Mouse (Mus musculus) cerebellum, postnatal 14 days (tissue): ENCODE results near the gene Ccl17.
A peak's percentile ranks its signal among the peaks of the same experiment; 100 is the strongest.

Source experiments
- DNase-seq, 2 experiments: peaks; one replicate each; pipeline ENCODE4 v3.0.0; 2021; ENCODE audit warnings: mixed read lengths in 2 of 2

The Ccl17 gene

GRCm38 (mm10) chr8:94789256-94789955 lies 20.8 kb upstream of the Ccl17 start:
- DNase-seq, result no peak

GRCm38 (mm10) chr8:94794368-94794767 lies 15.9 kb upstream of the Ccl17 start:
- DNase-seq, result no peak

DNA sequence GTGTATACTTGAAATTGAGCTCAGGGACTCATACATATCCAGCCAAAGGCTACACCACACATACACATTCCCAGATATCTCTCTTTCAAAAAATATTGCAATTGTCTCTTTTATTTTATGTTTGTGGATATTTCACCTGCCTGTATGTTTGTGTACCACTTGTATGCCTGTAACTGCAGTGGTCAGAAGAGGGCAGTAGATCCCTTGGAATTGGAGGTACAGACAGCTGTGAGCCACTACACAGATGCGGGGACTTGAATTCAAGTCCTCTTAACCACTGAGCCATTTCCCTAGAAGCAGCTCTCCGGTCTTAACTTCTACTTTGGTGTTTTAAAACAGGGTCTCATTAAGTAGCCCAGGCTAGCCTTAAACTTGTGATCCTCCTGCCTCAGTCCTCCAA lies 15.5 kb upstream of the Ccl17 start:
- no peak for DNase-seq

GRCm38 (mm10) chr8:94800278-94800968 lies 9.8 kb upstream of the Ccl17 start:
- no peak for DNase-seq

DNA sequence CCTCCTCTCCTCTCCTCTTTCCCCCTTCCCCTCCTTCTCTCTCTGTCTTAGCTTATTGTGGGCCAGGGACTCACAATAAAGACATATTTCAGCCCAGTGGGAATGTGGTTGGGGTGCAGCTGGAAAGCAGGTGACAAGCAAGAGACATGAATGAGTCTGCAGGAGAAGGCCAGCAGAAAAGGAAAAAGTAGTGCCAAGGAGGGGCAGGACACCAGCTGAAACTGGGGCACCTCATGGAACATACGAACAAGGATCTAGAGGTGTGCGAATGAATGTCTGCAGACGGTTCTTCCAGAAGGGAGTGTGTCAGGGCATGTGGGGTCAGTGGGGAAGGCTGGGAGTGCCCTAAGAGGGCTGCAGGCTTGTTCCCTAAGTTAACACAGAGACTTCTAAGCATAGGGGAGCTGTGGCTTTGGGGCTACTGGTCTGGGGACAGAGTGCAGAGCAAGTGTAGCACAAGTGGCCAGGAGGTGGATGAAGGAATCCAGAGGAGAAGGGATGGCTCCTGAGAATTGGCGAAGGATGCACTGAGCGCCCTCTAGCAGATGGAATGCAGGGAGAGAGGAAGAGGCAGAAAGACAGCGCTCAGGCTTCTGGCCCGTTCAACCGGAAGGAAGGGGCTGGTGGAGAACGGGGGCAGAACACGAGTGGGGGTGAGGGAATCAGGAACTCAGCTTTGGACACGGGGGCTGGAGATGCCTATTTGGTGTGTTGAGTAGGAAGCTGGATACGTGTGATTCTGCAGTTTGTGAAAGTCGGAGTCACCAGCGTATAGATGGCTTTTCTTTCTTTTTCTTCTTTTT lies 8.8 kb upstream of the Ccl17 start:
- peak; percentile 56 to 71 for DNase-seq

DNA sequence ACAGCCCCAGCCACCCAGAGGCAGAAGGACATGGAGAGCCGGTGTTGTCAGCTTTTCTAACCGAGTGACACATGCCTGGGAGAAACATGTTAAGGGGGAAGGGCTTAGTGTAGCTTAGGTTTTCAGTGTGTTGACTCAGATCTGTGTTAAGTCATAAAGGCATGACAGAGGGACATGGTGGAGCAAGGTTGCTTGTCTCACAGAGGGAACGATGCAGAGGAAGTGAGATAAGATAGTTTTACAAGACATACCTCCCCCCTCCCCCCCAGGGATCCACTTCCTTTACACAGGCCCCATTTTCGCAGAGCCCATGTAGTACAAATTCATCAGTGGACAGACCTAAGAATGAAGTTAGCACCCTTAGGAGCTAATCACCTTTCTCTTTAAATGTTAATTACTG lies 7.9 kb upstream of the Ccl17 start:
- DNase-seq, result no peak

- DNase-seq, result no peak
Observed at GRCm38 (mm10) chr8:94803551-94803950, 6.7 kb upstream of the Ccl17 start.

DNA sequence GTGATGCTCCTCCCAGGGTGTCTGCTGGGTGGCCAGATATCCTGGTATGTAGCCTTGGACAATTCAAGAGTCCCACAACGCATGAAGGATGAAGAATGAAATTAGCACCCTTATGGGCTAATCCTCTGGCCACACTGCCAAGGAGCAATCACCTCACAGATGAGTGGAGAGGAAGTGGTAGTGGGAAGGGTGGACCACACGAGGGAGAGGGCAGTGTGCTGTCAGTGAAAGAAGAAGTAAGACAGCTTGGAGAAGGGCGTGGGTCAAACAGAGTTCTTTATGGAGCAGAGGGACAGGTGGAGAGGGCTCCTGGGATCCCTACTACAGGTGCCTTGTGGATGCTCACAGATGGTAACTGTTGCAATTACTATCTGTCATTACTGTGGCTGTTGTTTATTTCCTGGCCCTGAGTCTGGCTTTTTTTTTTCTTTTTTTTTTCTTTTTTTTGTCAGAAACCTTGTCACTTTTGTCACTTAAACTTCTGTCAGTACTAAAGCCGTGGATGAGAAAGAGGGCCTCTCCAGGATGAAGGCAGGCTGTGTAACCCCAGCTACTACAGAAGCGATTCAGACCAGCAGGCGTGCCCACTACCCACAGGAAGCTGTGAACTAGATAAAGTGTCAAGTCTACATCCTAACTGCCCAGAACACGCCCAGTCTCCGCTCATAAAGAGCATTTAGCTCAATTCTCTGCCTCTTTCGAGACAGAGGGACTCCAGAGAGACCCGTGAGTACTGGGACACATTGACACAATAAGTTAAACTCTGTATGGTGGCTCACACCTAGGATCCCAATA lies 5.5 kb upstream of the Ccl17 start:
- DNase-seq, result no peak

- DNase-seq, result no peak
Observed at GRCm38 (mm10) chr8:94805811-94806210, 4.4 kb upstream of the Ccl17 start.

GRCm38 (mm10) chr8:94807506-94807905 lies 2.7 kb upstream of the Ccl17 start:
- DNase-seq, result no peak

DNA sequence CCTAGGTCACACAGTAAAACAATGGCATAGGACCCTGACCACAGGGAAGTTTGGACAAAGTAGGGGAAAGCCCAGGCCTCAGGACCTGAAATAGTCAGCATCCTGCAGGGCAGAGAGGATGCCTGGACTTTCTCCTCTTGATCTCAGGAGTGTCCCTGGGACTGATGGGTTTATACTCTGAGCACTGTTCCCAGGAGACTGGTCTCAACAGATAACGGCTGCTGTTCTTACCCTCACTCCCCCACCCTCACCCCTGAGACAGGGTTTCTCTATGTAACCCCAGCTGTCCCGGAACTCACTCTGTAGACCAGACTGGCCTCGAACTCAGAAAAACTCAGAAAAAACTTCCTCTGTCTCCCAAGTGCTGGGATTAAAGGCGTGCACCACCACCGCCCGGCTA lies 1.9 kb upstream of the Ccl17 start:
- DNase-seq, result no peak

DNA sequence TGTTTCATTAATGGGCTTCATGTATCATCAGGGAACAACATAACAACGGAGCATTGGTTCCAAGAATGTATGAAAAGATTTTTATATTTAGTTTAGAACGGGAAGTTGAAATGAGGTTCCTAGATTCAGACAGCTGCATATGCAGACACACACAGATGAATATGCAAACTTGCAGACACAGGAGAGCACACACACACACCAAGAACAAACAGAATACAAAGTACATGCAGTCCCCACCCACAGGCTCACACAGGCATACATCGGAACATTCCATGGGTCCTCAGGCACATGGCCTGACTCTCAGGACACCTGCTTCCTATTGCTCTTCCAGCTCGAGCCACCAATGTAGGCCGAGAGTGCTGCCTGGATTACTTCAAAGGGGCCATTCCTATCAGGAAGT lies 602 bp downstream of the Ccl17 start:
- DNase-seq, result no peak

GRCm38 (mm10) chr8:94811654-94812053 lies 1.4 kb downstream of the Ccl17 start:
- no peak for DNase-seq

GRCm38 (mm10) chr8:94812645-94813098 lies 2.4 kb downstream of the Ccl17 start:
- DNase-seq, result peak; percentile 94 to 95

- DNase-seq, result peak; percentile 58 to 69
Observed at GRCm38 (mm10) chr8:94814556-94814955, 4.3 kb downstream of the Ccl17 start.

- DNase-seq, result no peak
Observed at GRCm38 (mm10) chr8:94817933-94818332, 7.7 kb downstream of the Ccl17 start.

DNA sequence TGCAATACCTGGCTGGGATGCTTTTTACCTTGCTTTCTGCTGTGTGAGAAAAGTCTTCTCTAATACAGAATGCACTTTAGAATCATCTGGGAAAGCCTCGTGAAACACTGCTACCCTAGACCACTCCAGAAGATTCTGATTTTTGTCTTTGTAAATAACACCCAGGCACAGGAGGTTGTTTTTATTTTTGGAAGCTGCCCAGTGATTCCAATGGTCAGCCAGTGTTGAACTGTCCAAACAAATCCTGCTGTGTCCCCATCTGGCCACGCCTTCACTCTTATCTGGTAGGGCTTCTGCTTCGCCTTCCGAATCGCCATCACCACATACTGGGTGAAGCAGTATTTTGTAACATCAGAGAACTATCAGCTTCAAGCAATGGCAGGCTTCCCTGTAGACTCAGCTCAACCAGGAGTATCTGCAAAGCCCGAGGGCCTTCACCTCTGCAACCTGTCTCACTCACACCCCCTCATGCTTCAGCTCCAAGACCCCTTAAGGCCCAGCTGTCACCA lies 9.5 kb downstream of the Ccl17 start:
- DNase-seq, result no peak

DNA sequence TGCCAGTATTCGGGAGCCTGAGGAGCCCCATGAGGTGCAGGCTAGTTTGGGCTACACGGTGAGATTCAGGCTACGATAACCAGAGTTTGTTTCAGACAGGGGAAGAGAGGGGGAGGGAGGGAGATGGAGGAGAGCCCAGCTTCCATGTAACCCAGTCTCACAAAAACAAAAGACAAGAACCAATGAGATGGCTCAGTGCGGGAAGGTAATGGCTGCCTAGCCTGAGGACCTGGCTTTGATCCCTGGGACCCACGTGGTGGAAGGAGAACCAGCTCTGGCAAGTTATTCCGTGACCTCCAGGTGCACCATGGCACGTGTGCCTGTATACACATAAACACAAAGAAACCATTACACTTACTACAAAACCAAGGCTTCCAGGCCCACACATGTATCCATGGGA lies 10.3 kb downstream of the Ccl17 start:
- peak in 1 of 2 experiments; percentile 35 for DNase-seq

DNA sequence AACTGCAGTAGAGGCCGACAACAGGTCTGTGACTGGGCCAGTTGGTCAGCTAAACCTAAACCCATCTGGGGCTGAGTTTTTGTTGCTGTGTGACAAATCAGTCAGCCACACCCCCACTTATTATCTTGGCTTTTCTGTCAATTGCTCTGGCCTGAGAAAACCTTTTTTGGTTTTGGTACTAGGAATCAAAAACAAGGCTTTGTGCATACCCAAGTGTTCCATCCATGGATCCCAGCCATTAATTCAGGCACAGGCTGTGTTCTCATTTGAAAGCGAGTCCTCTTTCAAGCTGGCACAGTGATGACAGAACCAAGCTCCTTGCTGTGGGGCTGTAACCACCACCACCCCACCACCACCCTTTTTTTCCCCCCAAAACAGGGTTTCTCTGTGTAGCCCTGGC lies 11.1 kb downstream of the Ccl17 start:
- DNase-seq, result no peak

DNA sequence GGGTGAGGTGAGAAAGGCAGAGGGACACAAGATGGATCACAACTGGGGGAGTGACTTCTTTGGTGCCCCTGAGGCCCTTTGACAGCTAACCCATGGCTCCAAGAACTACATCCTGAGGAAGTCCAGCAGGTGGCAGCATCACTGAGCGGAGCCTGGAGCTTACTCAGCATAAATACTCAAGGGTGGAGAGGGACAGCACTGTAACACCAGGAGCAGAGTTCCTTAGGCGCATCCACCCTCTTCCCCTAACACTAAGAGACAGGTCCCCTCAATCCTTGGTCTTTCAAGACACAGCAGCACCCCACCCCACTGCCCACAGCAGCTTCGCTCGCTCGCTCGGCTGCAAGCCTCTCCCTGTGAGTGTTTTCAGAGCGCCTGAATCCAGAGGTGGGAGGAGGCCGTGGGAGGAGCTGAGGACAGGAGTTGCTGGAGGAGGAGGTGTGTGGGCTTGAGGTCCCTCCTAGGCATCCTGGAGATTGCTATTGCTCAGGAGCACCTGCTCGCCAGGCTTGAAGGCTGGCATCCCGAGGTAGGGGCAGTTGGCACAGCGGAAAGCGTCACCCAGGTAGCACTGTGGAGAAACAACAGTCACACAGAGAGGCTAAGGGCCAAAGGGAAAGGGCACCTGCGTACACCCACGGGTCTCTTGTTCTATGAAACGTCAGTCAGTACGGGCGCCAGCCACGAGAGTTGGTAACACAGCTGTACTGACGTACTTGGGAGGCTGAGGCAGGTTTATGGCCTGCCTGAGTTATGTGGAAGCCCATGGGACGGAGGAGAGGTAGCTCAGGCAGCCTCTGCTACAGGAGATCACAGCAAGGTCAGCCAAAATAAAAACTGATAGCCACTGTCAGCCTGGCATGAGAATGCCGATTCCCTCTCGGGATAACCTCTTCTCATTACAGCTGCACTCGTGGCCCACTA lies 12.6 kb downstream of the Ccl17 start:
- DNase-seq, result peak; percentile 59 to 77

DNA sequence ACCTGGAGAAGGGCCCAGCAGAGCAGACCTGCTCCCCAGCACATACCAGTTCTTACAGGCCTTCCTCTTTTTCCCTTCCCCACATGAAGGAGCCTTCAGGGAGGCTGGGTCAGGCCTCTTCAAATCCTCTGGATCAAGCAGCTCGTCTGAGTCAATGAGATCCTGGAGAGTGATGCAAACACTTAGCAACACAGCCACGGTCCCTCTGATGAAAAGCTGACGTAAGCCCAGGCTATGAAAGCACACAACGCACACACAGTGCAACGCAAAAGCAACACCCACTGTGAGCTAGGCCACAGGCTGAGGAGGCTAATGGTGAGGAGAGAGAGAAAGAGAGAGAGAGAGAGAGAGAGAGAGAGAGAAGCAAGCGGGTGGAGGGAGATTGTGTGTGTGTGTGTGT lies 14.9 kb downstream of the Ccl17 start:
- DNase-seq, result no peak
